Mouse (Mus musculus) heart, embryonic 12.5 days (tissue): ENCODE measurements around the gene Krtap13. TPM values are rescaled to one million over a fixed set of nuclear protein-coding genes. Genes with fewer than 3 reads are reported as not detected.
"Not testable (repeated sequence)": the region's sequence is repeated elsewhere in the genome, so short reads cannot be mapped to it uniquely, and the experiment has no call there.

Source experiments
- ATAC-seq: fragments of 200-750 bp; cut with Nextera tagmentation; 2 replicates; pipeline ENCODE4 v1.8.0; 2017; ENCODE audit warnings: moderate TSS enrichment, moderate library complexity; ENCODE audit not compliant: insufficient number of reproducible peaks, low FRiP score
- H3K27ac ChIP-seq: fragments of 300-500 bp; sonication (generic); 2 replicates; pipeline ENCODE4 v1.5.1; 2016; ENCODE audit warnings: mild to moderate bottlenecking, moderate library complexity; ENCODE audit not compliant: poor library complexity, severe bottlenecking
- H3K27me3 ChIP-seq: fragments of 300-500 bp; sonication (generic); replicated peaks from 2 replicates; pipeline ENCODE4 v1.6.1; 2016; ENCODE audit warnings: mild to moderate bottlenecking, moderate library complexity
- H3K36me3 ChIP-seq: fragments of 300-500 bp; sonication (generic); 2 replicates; pipeline ENCODE4 v1.6.1; 2016; ENCODE audit warnings: mild to moderate bottlenecking, moderate library complexity
- H3K4me1 ChIP-seq: fragments of 300-500 bp; sonication (generic); replicated peaks from 2 replicates; pipeline ENCODE4 v1.6.1; 2016; ENCODE audit warnings: mild to moderate bottlenecking
- H3K4me2 ChIP-seq: fragments of 300-500 bp; sonication (generic); 2 replicates; pipeline ENCODE4 v1.6.1; 2016; ENCODE audit warnings: mild to moderate bottlenecking, moderate library complexity
- H3K4me3 ChIP-seq: fragments of 300-500 bp; sonication (generic); 2 replicates; pipeline ENCODE4 v1.5.1; 2016; ENCODE audit warnings: mild to moderate bottlenecking
- H3K9ac ChIP-seq: fragments of 300-500 bp; sonication (generic); 2 replicates; pipeline ENCODE4 v1.6.1; 2016; ENCODE audit warnings: mild to moderate bottlenecking, moderate library complexity
- H3K9me3 ChIP-seq: fragments of 300-500 bp; sonication (generic); replicated peaks from 2 replicates; pipeline ENCODE4 v1.6.1; 2016; ENCODE audit warnings: mild to moderate bottlenecking, moderate library complexity
- WGBS: fragments of 180-500 bp; shearing (Covaris S2); methylation state at CpG from one replicate; pipeline ENCODE4 v1.1.7; 2016; 5-methylcytosine and 5-hydroxymethylcytosine counted together
- polyA plus RNA-seq: library from polyadenylated mRNA; unstranded; fragments of >200 nt; fragmentation: Nextera tagmentation; extraction: Ambion mirVana; gene quantifications from 2 replicates; pipeline ENCODE4 v1.2.1, GENCODE M21; 2016

Gene Krtap13
- not detected in 2 replicates for polyA plus RNA-seq

- H3K4me3 ChIP-seq, H3K4me2 ChIP-seq, H3K36me3 ChIP-seq, H3K9me3 ChIP-seq, ATAC-seq, H3K27ac ChIP-seq, H3K4me1 ChIP-seq, H3K9ac ChIP-seq, H3K27me3 ChIP-seq: not testable (repeated sequence)
- WGBS, result 69% methylated on average over 3 of the region's 3 CpGs
These were observed at the start of gene Krtap13 for GRCm38 (mm10) chr16:88751535-88751934. Gene Krtap13 (minus strand): TSS chr16:88751635.

- H3K9ac ChIP-seq, result no peak overlapping the region
- H3K4me1 ChIP-seq, result no peaks in the 10 kb centered on the region
- H3K36me3 ChIP-seq, result no peaks in the 10 kb centered on the region
- H3K27me3 ChIP-seq, result no peaks in the 10 kb centered on the region
- H3K9me3 ChIP-seq, result no peaks in the 10 kb centered on the region
- no peak for ATAC-seq
- H3K4me2 ChIP-seq, result no peak overlapping the region
- no peak overlapping the region for H3K27ac ChIP-seq
- WGBS, result 67% methylated on average over 2 of the region's 2 CpGs
- no peak overlapping the region for H3K4me3 ChIP-seq
These were observed 35.4 kb upstream of the Krtap13 start for GRCm38 (mm10) chr16:88786786-88787185.

- no peaks in the 10 kb centered on the region for H3K36me3 ChIP-seq
- 75% methylated on average over 6 of the region's 6 CpGs for WGBS
- no peaks in the 10 kb centered on the region for H3K27me3 ChIP-seq
- H3K4me3 ChIP-seq, result no peak within 1 kb of the TSS
- no peak within 1 kb of the TSS for H3K9ac ChIP-seq
- no peak within 1 kb of the TSS for H3K4me2 ChIP-seq
- peaks cover 2% of the 10 kb centered on the region; the same call in 1 of the 2 replicates for H3K9me3 ChIP-seq
- no peaks in the 10 kb centered on the region for H3K4me1 ChIP-seq
- no peak within 1 kb of the TSS for H3K27ac ChIP-seq
- ATAC-seq, result no peak
These were observed 26.2 kb upstream of the Krtap13 start, which contains the start of gene Gm5965 for GRCm38 (mm10) chr16:88777596-88777995. Gene Gm5965 (plus strand): TSS chr16:88777896.

- 70% methylated on average over 2 of the region's 2 CpGs for WGBS
- no peak within 1 kb of the TSS for H3K9ac ChIP-seq
- no peak within 1 kb of the TSS for H3K27ac ChIP-seq
- H3K4me3 ChIP-seq, result no peak within 1 kb of the TSS
- peaks cover 2% of the 10 kb centered on the region; the same call in 1 of the 2 replicates for H3K9me3 ChIP-seq
- H3K27me3 ChIP-seq, result no peaks in the 10 kb centered on the region
- H3K4me2 ChIP-seq, result no peak within 1 kb of the TSS
- ATAC-seq, result no peak
- no peaks in the 10 kb centered on the region for H3K4me1 ChIP-seq
- H3K36me3 ChIP-seq, result no peaks in the 10 kb centered on the region
These were observed 22.7 kb upstream of the Krtap13 start, which contains the start of gene 2310057N15Rik for GRCm38 (mm10) chr16:88774106-88774505. Gene 2310057N15Rik (minus strand): TSS chr16:88774206.

GRCm38 (mm10) chr16:88758547-88758946 is 7.1 kb upstream of the Krtap13 start, which contains the start of gene 2310034C09Rik:
Gene 2310034C09Rik (plus strand): TSS chr16:88758847.
- H3K4me3 ChIP-seq, H3K4me2 ChIP-seq, H3K27ac ChIP-seq, H3K4me1 ChIP-seq, H3K27me3 ChIP-seq, H3K36me3 ChIP-seq, H3K9ac ChIP-seq, ATAC-seq, H3K9me3 ChIP-seq: not testable (repeated sequence)
- WGBS, result 81% methylated on average over 3 of the region's 3 CpGs

- 64% methylated on average over 4 of the region's 4 CpGs for WGBS
These were observed 3.5 kb downstream of the Krtap13 start for GRCm38 (mm10) chr16:88747943-88748342.

GRCm38 (mm10) chr16:88744750-88745340 is 6.6 kb downstream of the Krtap13 start:
- ATAC-seq, result no peak
- Histone ChIP-seq H3K9me3 (no peaks in the 10 kb centered on the region), H3K4me2 (no peak overlapping the region), H3K4me3 (no peak overlapping the region), H3K36me3 (no peaks in the 10 kb centered on the region), H3K27me3 (no peaks in the 10 kb centered on the region), H3K4me1 (no peaks in the 10 kb centered on the region), H3K9ac (no peak overlapping the region), H3K27ac (no peak overlapping the region)
- WGBS, result 68% methylated on average over 4 of the region's 4 CpGs

More at GRCm38 (mm10) chr16:88747943-88748342, 3.5 kb downstream of the Krtap13 start:
- Histone ChIP-seq H3K4me1 (no peaks in the 10 kb centered on the region), H3K9me3 (no peaks in the 10 kb centered on the region), H3K27ac (no peak overlapping the region), H3K4me2 (no peak overlapping the region), H3K36me3 (no peaks in the 10 kb centered on the region), H3K4me3 (no peak overlapping the region), H3K27me3 (no peaks in the 10 kb centered on the region), H3K9ac (no peak overlapping the region)
- no peak for ATAC-seq

- H3K4me2 ChIP-seq, result no peak overlapping the region
- no peak overlapping the region for H3K9ac ChIP-seq
- no peaks in the 10 kb centered on the region for H3K36me3 ChIP-seq
- no peaks in the 10 kb centered on the region for H3K4me1 ChIP-seq
- no peaks in the 10 kb centered on the region for H3K27me3 ChIP-seq
- H3K9me3 ChIP-seq, result no peaks in the 10 kb centered on the region
- WGBS, result 68% methylated on average over 2 of the region's 2 CpGs
- no peak overlapping the region for H3K27ac ChIP-seq
- no peak overlapping the region for H3K4me3 ChIP-seq
- no peak for ATAC-seq
These were observed 16.0 kb downstream of the Krtap13 start for GRCm38 (mm10) chr16:88735391-88735790.

GRCm38 (mm10) chr16:88728812-88729275 is 22.6 kb downstream of the Krtap13 start, which contains the start of gene Krtap13-1:
Gene Krtap13-1 (plus strand): TSS chr16:88728862.
- Histone ChIP-seq H3K36me3 (no peaks in the 10 kb centered on the region), H3K9ac (no peak within 1 kb of the TSS), H3K4me3 (no peak within 1 kb of the TSS), H3K9me3 (no peaks in the 10 kb centered on the region), H3K27ac (no peak within 1 kb of the TSS), H3K4me2 (no peak within 1 kb of the TSS), H3K4me1 (no peaks in the 10 kb centered on the region), H3K27me3 (no peaks in the 10 kb centered on the region)
- ATAC-seq, result no peak
- WGBS, result 76% methylated on average over 4 of the region's 4 CpGs

GRCm38 (mm10) chr16:88720031-88720430 is 31.4 kb downstream of the Krtap13 start:
- WGBS, result 35% methylated on average over 1 of the region's 1 CpGs
- Histone ChIP-seq H3K4me1 (no peaks in the 10 kb centered on the region), H3K27me3 (no peaks in the 10 kb centered on the region), H3K4me2 (no peak overlapping the region), H3K27ac (no peak overlapping the region), H3K9me3 (no peaks in the 10 kb centered on the region), H3K4me3 (no peak overlapping the region), H3K36me3 (no peaks in the 10 kb centered on the region), H3K9ac (no peak overlapping the region)
- no peak for ATAC-seq

GRCm38 (mm10) chr16:88716549-88716948 is 34.9 kb downstream of the Krtap13 start:
- H3K4me3 ChIP-seq, result no peak overlapping the region
- H3K9me3 ChIP-seq, result no peaks in the 10 kb centered on the region
- H3K36me3 ChIP-seq, result no peaks in the 10 kb centered on the region
- no peak overlapping the region for H3K27ac ChIP-seq
- no peaks in the 10 kb centered on the region for H3K27me3 ChIP-seq
- H3K4me1 ChIP-seq, result no peaks in the 10 kb centered on the region
- H3K9ac ChIP-seq, result no peak overlapping the region
- H3K4me2 ChIP-seq, result no peak overlapping the region
- ATAC-seq, result no peak

GRCm38 (mm10) chr16:88711245-88711644 is 40.2 kb downstream of the Krtap13 start:
- no peaks in the 10 kb centered on the region for H3K4me1 ChIP-seq
- ATAC-seq, result no peak

More at GRCm38 (mm10) chr16:88711245-88711644, 40.2 kb downstream of the Krtap13 start:
- Histone ChIP-seq H3K4me2 (no peak overlapping the region), H3K4me3 (no peak overlapping the region), H3K9ac (no peak overlapping the region), H3K27me3 (no peaks in the 10 kb centered on the region), H3K27ac (no peak overlapping the region), H3K36me3 (no peaks in the 10 kb centered on the region), H3K9me3 (no peaks in the 10 kb centered on the region)
- WGBS, result 76% methylated on average over 6 of the region's 6 CpGs
